Mouse (Mus musculus): ENCODE results near the gene Pcca. TPM values are rescaled to one million over a fixed set of nuclear protein-coding genes. Genes with fewer than 3 reads are reported as not detected.

The Pcca gene
- polyA plus RNA-seq (2012; rRNA removed), result 9.6 and 9.8 TPM in 2 replicates

GRCm38 (mm10) chr14:122534017-122534924, at the start of gene Pcca:
Pcca (plus strand) TSS chr14:122534324.

DNA sequence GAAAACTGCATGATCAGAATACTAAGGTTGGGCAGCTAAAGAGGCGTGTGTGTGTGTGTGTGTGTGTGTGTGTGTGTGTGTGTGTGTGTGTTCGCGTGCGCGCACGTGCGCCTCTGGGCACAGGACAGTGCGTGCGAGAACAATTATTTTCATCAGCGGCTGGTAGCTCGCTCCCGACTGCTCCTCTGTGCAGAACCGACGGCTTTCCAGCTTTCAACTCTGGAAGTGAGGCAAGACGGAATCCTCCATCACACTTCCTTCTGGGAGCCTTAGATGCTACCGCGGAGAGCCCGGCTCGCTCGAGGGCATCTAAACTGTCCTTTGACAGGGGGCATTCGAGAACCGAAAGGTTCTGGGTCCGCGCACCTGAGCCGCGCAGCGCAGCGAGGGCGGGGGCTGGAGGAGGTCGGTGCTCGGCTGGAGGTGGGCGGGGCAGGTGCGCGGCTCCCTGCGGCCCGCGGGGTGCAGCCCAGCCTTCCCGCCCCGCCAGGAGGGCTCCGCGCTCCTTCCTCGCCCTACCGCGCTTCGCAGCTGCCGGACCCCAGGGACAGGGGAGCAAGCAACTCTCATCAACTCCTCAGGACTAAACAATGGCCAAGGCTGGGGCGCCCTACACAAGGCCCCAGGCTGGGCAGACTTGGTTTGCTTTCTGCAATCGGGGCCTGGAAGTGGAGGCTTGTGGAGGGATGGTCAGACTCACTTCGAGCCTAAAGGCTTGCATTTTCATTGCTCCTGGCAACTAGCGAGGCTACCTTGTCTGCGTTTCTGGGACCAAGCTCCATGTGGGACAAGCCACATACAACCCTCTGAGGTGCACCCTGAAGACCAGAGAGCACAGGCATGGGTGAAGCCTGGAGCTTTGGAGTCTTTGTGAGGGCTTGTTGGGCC, 43.4 kb upstream of the Pcca start, which contains the start of gene Gm10837:
Gene Gm10837 (plus strand): TSS at position 146 of the 888 bp plus-strand sequence.

DNA sequence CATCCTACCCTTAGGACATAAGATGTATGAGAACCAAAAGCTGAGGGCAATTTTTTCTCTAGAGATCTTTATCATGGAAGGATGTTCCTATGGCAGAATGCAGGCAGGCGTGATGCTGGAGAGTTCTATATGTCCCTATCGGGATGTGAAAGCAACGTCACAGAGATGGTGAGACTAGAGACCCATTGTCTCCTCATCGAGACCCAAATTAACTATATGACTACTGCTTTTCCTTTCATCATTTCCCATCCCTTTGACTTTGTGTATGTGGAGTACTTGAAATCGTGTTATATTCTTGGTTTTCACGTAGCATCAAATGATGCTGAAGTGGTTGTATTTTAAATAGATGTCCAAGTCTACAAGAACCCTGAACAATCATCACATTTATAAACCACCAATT, 379.5 kb downstream of the Pcca start, which contains the start of gene Ggact:
Gene Ggact (minus strand): TSS at position 101 of the 400 bp plus-strand sequence.

Other genes with a start within 250 kb of the Pcca start
- gene Gm5089, start 83.2 kb upstream of the Pcca start, polyA plus RNA-seq (2012; rRNA removed), result not detected in 2 replicates
- gene Zic5, start 68.6 kb upstream of the Pcca start, polyA plus RNA-seq (2012; rRNA removed), result not detected in 2 replicates
- not detected in 2 replicates for gene Zic2, start 58.9 kb upstream of the Pcca start, polyA plus RNA-seq (2012; rRNA removed)
- gene Gm10837, start 43.7 kb upstream of the Pcca start, polyA plus RNA-seq (2012; rRNA removed), result not detected in 2 replicates